Mouse (Mus musculus): Measurements from ENCODE around the gene Elmod1.
"Not testable (repeated sequence)": the region's sequence is repeated elsewhere in the genome, so short reads cannot be mapped to it uniquely, and the experiment has no call there.

The Elmod1 gene

GRCm38 (mm10) chr9:53975122-53975518 lies at the start of gene Elmod1:
TSS of gene Elmod1 (minus strand) at chr9:53975301.
- no peak for DNase-seq (ENCODE audit: low read depth in 1 of 2, low spot score in 2 of 2)

- no peak for DNase-seq (ENCODE audit: low read depth in 1 of 2, low spot score in 2 of 2)
Measured at GRCm38 (mm10) chr9:54022795-54023194, 47.7 kb upstream of the Elmod1 start.

DNA sequence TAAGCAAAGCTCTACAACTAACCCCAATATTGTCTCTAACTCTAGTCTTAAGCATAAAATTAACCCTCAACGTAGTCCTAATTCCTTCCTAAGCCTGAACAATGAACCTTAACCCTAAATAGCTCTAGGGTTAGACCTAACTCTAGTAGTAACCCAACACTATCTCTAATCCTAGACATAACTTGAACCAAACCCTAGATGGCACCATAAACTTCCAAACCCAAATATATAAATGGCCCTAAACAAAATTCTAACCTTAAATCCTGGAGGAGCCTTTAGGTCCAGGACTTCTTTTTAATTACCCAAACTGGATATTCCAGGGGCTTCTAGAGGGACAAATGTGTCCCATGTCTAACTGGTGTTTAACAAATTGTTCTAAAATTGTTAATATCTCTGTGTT lies 19.4 kb upstream of the Elmod1 start:
- no peak for DNase-seq (ENCODE audit: low read depth in 1 of 2, low spot score in 2 of 2)

DNA sequence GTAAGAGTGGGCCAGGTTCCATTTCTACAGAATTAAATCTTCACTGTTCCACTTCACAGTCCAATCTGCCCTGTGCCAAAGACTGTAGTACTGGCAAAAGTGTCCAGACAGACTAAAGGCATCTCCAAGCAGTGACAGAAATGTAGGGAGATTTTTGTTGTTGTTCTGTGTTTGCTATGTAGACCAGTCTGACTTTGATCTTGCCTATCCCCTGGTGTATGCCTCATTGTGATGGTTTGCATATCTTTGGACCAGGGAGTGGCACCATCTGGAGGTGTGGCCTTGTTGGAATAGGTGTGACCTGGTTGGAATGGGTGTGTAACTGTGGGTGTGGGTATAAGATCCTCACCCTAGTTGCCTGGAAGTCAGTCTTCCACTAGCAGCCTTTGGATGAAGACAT lies 17.5 kb upstream of the Elmod1 start:
- DNase-seq (ENCODE audit: low read depth in 1 of 2, low spot score in 2 of 2) = not testable (repeated sequence)

DNA sequence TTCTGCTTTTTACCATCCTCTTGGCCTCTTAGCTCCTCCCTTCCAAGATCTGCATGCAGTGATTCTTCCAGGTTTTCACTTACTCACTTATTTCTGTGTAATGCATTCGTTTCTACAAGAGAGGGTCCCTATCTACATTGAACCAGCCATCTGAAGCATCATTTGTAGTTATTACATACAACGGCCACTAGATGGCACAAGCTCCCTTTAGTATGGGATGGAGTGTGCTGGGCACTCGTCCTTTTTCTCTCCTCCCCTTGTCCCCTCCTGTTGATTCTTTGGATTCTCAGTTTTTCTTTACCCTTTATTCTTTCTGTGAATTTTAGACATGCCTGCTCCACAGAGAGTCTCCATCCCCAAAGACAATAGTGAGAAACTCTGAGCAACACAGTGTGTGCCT lies 15.8 kb upstream of the Elmod1 start:
- DNase-seq (ENCODE audit: low read depth in 1 of 2, low spot score in 2 of 2) = no peak

DNA sequence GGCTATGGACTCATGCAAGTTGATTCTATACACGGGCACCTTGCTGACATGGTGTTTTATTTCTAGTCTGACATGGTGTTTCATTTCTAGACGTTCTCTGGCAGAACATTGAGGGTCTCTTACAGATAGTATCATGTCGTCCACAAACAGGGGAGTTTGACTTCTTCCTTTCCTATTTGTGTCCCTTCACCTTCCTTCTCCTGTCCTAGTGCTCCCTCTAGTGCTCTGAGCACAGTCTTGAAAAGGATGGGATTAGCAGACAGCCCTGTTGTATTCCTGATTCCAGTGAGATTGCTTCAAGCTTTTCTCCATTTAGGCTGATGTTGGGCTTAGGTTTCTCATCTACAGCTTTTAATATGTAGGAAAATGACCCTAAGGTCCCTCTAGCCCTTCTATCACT lies 11.9 kb upstream of the Elmod1 start:
- no peak for DNase-seq (ENCODE audit: low read depth in 1 of 2, low spot score in 2 of 2)

- DNase-seq (ENCODE audit: low read depth in 1 of 2, low spot score in 2 of 2) = no peak
Measured at GRCm38 (mm10) chr9:53984868-53985267, 9.8 kb upstream of the Elmod1 start.

GRCm38 (mm10) chr9:53974328-53975121 lies 576 bp downstream of the Elmod1 start:
- no peak for DNase-seq (ENCODE audit: low read depth in 1 of 2, low spot score in 2 of 2)

GRCm38 (mm10) chr9:53973929-53974327 lies 1.2 kb downstream of the Elmod1 start:
- DNase-seq (ENCODE audit: low read depth in 1 of 2, low spot score in 2 of 2) = no peak

- DNase-seq (ENCODE audit: low read depth in 1 of 2, low spot score in 2 of 2) = no peak
Measured at GRCm38 (mm10) chr9:53973241-53973640, 1.9 kb downstream of the Elmod1 start.

DNA sequence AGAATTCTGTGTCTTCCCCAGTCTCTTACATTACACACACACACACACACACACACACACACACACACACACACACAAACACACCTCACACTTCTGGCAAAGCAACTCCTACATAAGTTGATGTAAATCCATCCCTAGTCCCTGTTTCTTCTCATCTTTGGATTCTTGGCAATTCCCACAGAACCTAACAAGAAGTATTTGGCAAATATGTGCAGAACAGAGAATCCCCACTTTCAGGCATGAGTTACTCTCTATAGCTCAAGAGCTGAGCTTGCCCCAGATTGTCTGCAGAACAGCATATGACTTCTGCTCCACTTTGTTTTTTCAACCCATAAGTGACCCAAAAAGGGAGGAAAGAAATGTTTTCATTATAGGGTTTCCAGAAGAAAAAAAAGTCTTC lies 2.7 kb downstream of the Elmod1 start:
- no peak for DNase-seq (ENCODE audit: low read depth in 1 of 2, low spot score in 2 of 2)

DNA sequence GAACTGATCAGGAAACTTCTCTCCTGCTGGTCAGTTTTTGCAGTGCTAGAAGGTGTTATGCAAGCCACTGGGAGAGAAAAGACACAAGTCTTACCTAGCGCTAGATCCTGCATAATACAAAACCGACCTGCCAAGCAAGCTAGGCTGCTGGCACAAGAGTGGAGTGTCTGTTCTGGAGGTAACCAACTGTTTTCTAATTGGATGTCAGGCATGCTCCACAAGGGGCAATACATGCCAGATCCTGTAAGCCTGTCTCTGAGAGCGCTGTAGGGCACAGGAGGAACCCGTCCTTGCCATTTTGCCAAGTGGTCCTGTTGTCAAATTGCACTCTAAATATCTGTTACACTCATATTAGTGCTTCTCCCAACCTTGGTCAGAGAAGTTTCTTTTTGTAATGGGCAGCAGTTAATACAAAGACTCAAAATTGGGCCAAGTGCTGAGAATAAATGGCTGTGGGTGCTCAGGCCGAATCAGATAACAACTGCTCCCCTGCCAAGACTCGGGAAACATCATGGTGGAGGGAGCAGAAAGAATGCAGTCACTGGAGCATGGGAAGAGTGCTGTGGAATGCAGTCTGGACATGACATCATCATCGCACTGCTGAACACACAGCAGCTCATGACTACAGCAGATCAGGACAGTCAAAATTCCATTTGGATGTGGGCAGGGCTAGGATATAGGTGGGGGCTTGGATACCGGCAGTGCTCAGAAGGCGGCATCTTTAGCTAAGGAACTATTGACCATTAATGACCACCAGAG lies 7.3 kb downstream of the Elmod1 start:
- no peak for DNase-seq (ENCODE audit: low read depth in 1 of 2, low spot score in 2 of 2)

DNA sequence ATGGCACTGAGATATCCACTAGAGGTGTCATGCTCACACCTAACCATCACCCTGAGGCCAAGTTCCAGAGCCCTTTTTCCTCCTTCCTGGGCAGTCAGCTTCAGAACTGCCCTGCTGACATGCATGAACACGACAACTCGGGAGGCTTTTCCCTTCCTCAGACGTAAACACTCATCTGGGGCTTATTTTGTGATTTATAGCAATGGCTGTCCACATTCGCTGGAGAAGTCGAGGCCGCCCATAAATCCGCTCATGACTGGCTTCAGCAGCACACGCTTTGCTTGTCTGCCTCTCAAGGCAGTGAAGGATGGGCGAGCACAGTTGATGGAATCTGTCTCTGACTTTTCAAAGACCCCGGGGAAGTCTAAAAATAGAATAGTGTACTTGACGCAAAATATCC lies 18.1 kb downstream of the Elmod1 start:
- no peak for DNase-seq (ENCODE audit: low read depth in 1 of 2, low spot score in 2 of 2)

DNA sequence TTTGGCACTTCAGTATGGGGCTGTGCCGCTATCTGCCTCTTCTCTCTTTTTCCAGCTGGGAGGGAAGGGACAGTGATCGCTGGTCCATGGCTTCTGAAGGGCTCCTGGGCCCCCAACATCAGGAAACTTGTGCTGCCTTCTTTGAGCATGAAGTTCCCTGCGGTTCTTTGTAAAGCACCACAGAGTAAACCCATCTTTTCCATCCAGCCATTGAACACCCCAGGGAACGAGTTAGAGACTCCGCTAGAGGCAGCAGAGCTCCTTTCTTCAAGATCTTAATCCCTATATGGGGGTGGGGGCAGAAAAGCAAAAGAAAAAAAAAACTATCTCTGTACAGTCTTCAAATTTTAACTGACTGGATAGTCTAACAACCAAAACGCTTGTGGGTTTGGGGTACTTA lies 20.2 kb downstream of the Elmod1 start:
- no peak for DNase-seq (ENCODE audit: low read depth in 1 of 2, low spot score in 2 of 2)

GRCm38 (mm10) chr9:53947463-53947862 lies 27.6 kb downstream of the Elmod1 start:
- no peak for DNase-seq (ENCODE audit: low read depth in 1 of 2, low spot score in 2 of 2)

DNA sequence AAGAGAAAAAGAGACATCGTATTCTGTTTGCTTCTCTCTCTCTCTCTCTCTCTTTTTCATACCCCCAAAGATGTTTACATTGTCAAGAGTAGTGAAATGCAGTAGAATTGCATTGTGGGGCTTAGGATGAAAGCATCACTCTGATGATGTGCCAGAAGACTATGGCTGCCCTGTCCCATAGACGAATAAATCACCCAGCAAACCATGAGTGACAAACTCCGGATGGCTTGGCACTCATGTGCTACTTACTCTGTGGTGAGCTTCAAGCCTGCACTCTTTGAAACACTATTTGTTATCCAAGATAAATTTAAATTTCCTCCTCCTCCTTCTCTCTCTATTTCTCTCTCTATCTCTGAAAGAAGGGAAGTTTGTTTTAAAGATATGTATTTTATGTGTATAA lies 36.5 kb downstream of the Elmod1 start:
- no peak for DNase-seq (ENCODE audit: low read depth in 1 of 2, low spot score in 2 of 2)

- no peak for DNase-seq (ENCODE audit: low read depth in 1 of 2, low spot score in 2 of 2)
Measured at GRCm38 (mm10) chr9:53934179-53934578, 40.9 kb downstream of the Elmod1 start.

- DNase-seq (ENCODE audit: low read depth in 1 of 2, low spot score in 2 of 2) = no peak
Measured at GRCm38 (mm10) chr9:53933375-53933774, 41.7 kb downstream of the Elmod1 start.

DNA sequence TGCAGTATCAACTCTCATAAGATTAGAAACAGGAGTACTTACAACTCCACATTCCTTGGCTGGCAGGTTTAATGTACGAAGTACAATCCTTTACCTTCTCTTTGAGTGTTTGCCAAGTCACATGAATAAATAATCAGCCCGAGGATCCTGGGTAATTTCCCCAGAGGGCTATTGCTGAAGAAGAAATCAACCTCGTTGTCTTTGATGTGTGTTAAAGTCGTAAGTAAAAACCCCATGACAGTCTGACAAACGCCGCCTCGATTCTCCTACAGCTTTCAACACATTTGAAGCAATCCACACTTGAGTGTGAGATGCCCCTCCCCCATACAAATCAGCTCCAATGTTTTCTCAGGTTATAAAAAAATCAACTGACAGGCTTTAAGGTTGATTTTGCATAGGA lies 44.2 kb downstream of the Elmod1 start:
- no peak for DNase-seq (ENCODE audit: low read depth in 1 of 2, low spot score in 2 of 2)

- no peak for DNase-seq (ENCODE audit: low read depth in 1 of 2, low spot score in 2 of 2)
Measured at GRCm38 (mm10) chr9:53921061-53921460, 54.0 kb downstream of the Elmod1 start.

DNA sequence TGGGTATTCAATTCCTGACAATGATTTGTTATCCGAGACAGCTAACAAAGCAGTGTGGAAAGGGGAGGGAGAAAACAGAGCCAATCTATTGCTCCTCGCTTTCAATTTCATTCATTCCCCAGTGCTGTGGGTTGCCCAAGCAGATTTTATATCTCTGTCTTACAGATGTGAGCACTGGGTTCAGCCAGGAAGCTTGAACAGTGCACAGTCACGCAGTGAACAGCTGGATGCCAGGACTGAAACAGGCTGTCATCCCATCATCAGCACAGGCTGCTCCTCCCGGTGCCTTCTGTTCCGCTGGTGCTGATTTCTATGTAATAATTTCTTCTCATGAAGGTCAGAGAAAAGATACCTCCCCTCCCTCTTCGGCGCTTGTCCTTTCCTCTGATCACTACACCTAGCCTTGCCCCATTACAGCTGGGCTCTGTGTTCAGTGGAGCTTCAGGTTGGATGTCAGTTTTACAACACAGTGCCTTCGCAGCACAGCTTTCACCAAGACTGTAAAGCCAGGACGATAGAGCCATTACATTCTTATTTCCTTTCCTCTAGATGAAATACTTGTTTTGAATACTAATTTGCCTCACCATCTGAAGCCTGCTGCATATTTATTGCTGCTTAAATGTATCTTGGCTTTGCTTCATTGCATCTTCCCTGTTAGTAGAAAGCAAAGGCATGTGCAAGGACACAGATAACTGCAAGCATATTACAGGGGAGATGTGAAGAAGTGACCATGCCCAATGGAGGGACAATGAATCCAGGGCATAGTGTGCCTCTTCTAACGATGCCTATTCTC lies 59.0 kb downstream of the Elmod1 start:
- no peak for DNase-seq (ENCODE audit: low read depth in 1 of 2, low spot score in 2 of 2)

GRCm38 (mm10) chr9:53910823-53911222 lies 64.3 kb downstream of the Elmod1 start:
- no peak for DNase-seq (ENCODE audit: low read depth in 1 of 2, low spot score in 2 of 2)
